Mouse (Mus musculus): ENCODE measurements around the gene Slc33a1.

The Slc33a1 gene

DNA sequence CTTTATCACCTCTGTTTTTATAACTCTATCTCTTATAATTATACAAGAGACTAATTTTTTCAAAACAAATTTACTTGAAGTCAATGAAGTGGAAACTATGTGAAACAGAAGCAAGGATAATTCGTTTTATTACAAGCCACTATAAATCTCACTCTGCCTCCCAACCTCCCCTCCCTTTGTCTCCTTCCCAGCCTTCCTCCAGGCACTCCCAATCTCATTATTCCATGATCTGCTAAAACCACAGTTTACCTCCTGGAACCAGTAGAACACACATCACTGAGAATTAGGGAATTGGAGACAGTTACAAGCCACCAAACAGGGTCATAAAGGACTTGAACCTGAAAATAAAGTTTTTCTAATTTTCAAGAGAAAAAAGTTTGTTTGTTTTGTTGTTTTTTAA lies 67.4 kb downstream of the Slc33a1 start:
- no peak for DNase-seq (ENCODE audit: low spot score)

DNA sequence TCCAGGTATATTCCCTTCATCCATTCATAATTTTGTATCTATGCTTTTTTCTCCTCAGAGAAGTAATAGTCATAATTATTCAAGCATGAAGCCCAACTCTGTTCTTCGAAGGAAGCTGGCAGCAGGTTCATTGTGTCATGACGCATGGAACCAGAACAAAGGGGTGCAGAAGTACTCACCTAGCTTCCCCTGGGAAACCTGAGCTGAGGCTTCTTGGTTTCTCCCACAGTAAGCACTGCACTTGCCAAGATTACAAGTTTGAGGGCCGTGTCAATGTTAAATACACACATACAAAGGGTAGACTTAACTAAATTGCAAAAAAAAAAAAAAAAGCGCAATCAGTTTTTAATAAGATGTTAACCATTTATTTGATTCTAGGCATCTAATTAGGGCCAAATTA lies 68.3 kb downstream of the Slc33a1 start:
- no peak for DNase-seq (ENCODE audit: low spot score)

DNA sequence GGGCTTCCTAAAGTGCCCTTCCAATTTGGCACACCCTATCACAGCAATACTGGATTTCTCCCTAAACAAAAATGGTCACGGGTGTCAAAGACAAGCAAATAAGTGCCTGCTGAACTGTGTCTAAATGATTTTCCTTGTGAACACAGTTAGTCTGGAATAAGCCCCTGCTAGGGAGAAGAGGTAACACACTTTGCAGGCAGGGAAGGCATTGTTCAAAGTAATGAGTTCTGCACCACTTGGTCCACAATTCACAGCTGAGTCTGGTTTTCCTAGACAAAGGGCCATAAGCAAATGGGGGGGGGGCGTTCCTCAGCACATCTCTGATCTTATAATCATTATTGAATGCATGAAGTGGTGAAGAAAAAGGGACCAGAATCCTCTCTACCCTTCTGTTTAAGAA lies 68.8 kb downstream of the Slc33a1 start:
- no peak for DNase-seq (ENCODE audit: low spot score)

DNA sequence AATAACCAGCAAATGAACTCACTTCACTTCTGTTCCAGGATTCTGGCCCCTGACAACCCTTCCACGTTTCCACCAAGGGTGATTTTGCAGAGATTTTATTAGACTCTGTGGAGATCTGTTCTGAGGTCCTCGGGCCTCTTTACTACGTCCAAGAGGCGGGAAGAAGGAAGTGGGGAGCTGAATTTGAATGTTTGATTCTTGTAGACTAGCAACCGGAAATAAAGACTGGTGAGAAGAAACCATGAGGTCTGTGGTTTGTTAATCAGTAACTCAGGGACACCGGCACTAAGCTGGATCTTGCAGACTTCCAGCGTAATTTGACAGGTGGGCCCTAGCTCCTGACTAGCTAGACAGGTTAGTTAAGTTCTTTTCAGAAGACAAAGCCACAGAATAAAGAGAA lies 70.9 kb downstream of the Slc33a1 start:
- no peak for DNase-seq (ENCODE audit: low spot score)

DNA sequence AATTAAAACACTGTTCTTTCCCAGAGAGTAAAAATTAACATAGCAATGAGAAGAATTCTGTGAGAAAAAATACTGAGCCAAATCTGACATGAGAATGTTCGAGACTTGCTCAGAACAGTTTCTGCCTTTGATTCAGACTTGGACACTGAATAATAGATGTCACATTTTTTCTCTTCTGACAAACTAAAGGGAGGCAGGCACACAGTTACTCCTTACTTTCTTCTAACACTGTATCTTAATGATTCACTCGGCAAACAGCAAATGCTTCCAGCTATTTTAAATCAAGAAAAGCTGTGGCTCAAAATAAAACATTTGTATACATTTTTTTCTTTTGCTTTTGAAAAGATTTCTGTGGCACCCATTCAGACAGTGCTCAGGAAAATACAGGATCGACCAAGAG lies 72.4 kb downstream of the Slc33a1 start:
- no peak for DNase-seq (ENCODE audit: low spot score)

Data from ovary, postnatal 36 days (tissue).